Mouse (Mus musculus): ENCODE measurements around the gene Amz1.

DNA sequence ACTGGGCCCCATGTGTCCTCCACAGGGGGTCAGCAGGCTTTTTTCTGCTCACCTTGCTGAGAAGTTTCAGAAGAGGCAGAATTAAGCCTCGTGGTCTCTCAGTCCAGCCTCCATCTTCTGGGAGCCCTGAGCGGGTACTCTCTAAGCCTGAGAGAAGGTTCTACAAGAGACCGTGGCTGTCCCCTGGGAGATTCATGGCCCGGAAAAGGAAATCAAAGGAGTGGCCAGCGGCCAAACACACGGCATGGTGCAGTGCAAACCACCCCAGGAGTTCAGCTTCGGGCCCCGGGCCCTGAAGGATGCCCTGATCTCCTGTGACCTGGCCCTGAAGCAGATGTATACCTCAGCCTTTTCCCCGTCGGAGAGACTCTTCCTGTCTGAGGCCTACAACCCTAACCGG is 17.1 kb downstream of the Amz1 start:
- no peak for TF ChIP-seq CEBPB (IDR thresholded peaks at IDR 0.05; ENCODE audit: insufficient read depth, poor library complexity, severe bottlenecking)
- no peak for TF ChIP-seq POLR2A (IDR thresholded peaks at IDR 0.05; ENCODE audit: insufficient read length, low read depth)
- TF ChIP-seq MAX (IDR thresholded peaks at IDR 0.05; ENCODE audit: low read depth), result no peak
- TF ChIP-seq TCF12 (IDR thresholded peaks at IDR 0.05; ENCODE audit: insufficient read depth, poor library complexity, severe bottlenecking), result no peak
- no peak for TF ChIP-seq SRF (IDR thresholded peaks at IDR 0.05; ENCODE audit: control insufficient read depth, insufficient read length, low read depth)
- TF ChIP-seq POLR2AphosphoS2 (IDR thresholded peaks at IDR 0.05; ENCODE audit: insufficient read length, low read depth), result no peak
- TF ChIP-seq USF1 (IDR thresholded peaks at IDR 0.05; ENCODE audit: low read depth), result no peak

Data from myocyte (in vitro differentiated cells).